Mouse (Mus musculus): ENCODE data around the gene Tceanc2. TPM values are rescaled to one million over a fixed set of nuclear protein-coding genes. Genes with fewer than 3 reads are reported as not detected.

The Tceanc2 gene
- polyA plus RNA-seq, 1 experiment from 2014 or later: 18.7 TPM

GRCm38 (mm10) chr4:107210483-107211097, 31.7 kb upstream of the Tceanc2 start:
- ATAC-seq (ENCODE audit: low FRiP score, low TSS enrichment): no peak
- H3K36me3 ChIP-seq (ENCODE audit: control insufficient read depth, insufficient read depth, low read length): peaks cover 25% of the 10 kb centered on the region
- no peak for DNase-seq
- H3K27me3 ChIP-seq (ENCODE audit: control insufficient read depth, insufficient read depth, low read length): no peaks in the 10 kb centered on the region
- no peaks in the 10 kb centered on the region for H3K9me3 ChIP-seq (ENCODE audit: control insufficient read depth, low read length)
- H3K4me3 ChIP-seq (replicated peaks; ENCODE audit: low read depth, low read length): no peak overlapping the region
- H3K9ac ChIP-seq (replicated peaks; ENCODE audit: low read length): no peak overlapping the region
- no peaks in the 10 kb centered on the region for H3K4me1 ChIP-seq (ENCODE audit: control insufficient read depth, insufficient read depth, low read length)
- no peak overlapping the region for H3K4me2 ChIP-seq (ENCODE audit: low read length)
- H3K27ac ChIP-seq (replicated peaks; ENCODE audit: low read depth, low read length): no peak overlapping the region
- WGBS: 79% methylated on average over 5 of the region's 5 CpGs

DNA sequence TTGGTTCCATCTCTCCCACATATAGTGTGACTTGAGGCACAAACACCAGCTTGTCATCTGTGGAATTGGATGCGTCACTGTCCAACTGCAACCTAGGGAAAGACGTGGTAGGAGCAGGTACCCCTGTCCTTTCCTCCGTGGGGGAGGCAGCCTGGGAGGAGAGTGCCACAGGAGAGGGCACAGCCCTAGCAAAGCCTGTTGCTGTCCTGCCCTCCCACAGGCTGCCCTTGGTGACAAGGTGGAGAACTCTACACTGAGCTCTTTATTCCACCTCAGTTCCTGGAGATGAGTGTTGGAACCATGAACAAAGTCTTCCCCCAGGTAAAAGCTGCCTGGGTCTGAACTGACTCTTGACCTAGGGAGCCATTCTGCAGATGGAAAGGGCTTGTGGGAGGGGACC, 30.0 kb upstream of the Tceanc2 start, which contains the start of gene Ldlrad1:
Gene Ldlrad1 (plus strand): TSS at position 301 of the 400 bp plus-strand sequence.
- 93% methylated on average over 3 of the region's 3 CpGs for WGBS
- peaks cover 41% of the 10 kb centered on the region for H3K36me3 ChIP-seq (ENCODE audit: control insufficient read depth, insufficient read depth, low read length)

DNA sequence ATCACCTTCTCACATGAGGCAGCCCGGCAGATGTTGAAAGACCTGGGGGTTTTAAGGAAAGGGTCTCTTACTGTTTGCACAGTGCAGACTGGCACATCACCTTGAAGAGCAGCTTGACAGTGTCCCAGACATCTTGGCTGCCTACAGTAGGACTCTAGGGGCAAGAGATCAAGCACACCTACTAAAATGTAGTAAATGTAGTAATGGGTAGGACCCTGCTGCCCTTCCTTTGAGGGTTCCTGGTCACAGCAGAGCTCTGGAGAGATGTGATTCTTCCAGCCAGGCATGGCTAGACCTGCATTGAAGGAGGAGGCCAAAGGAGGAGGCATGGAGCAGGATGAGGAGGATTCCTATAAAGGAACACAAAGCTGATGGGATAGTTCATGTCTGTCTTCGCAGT, 28.1 kb upstream of the Tceanc2 start:
- Histone ChIP-seq H3K4me3 (replicated peaks; ENCODE audit: low read depth, low read length) (no peak overlapping the region), H3K9ac (replicated peaks; ENCODE audit: low read length) (no peak overlapping the region), H3K4me1 (ENCODE audit: control insufficient read depth, insufficient read depth, low read length) (no peaks in the 10 kb centered on the region), H3K36me3 (ENCODE audit: control insufficient read depth, insufficient read depth, low read length) (peaks cover 60% of the 10 kb centered on the region), H3K27me3 (ENCODE audit: control insufficient read depth, insufficient read depth, low read length) (no peaks in the 10 kb centered on the region), H3K27ac (replicated peaks; ENCODE audit: low read depth, low read length) (no peak overlapping the region), H3K9me3 (ENCODE audit: control insufficient read depth, low read length) (no peaks in the 10 kb centered on the region), H3K4me2 (ENCODE audit: low read length) (no peak overlapping the region)
- no peak for DNase-seq
- no peak for ATAC-seq (ENCODE audit: low FRiP score, low TSS enrichment)
- WGBS: 99% methylated on average over 2 of the region's 2 CpGs

More for the DNA sequence above, 30.0 kb upstream of the Tceanc2 start, which contains the start of gene Ldlrad1:
- Histone ChIP-seq H3K9ac (replicated peaks; ENCODE audit: low read length) (no peak within 1 kb of the TSS), H3K27ac (replicated peaks; ENCODE audit: low read depth, low read length) (no peak within 1 kb of the TSS), H3K9me3 (ENCODE audit: control insufficient read depth, low read length) (no peaks in the 10 kb centered on the region), H3K4me1 (ENCODE audit: control insufficient read depth, insufficient read depth, low read length) (no peaks in the 10 kb centered on the region), H3K4me2 (ENCODE audit: low read length) (no peak within 1 kb of the TSS), H3K4me3 (replicated peaks; ENCODE audit: low read depth, low read length) (no peak within 1 kb of the TSS), H3K27me3 (ENCODE audit: control insufficient read depth, insufficient read depth, low read length) (no peaks in the 10 kb centered on the region)
- DNase-seq (no peak), ATAC-seq (ENCODE audit: low FRiP score, low TSS enrichment) (no peak)

- WGBS: 95% methylated on average over 7 of the region's 7 CpGs
- Histone ChIP-seq H3K36me3 (ENCODE audit: control insufficient read depth, insufficient read depth, low read length) (peaks cover 89% of the 10 kb centered on the region), H3K4me3 (replicated peaks; ENCODE audit: low read depth, low read length) (no peak overlapping the region), H3K27me3 (ENCODE audit: control insufficient read depth, insufficient read depth, low read length) (no peaks in the 10 kb centered on the region), H3K9me3 (ENCODE audit: control insufficient read depth, low read length) (no peaks in the 10 kb centered on the region), H3K4me1 (ENCODE audit: control insufficient read depth, insufficient read depth, low read length) (no peaks in the 10 kb centered on the region), H3K27ac (replicated peaks; ENCODE audit: low read depth, low read length) (no peak overlapping the region), H3K4me2 (ENCODE audit: low read length) (no peak overlapping the region), H3K9ac (replicated peaks; ENCODE audit: low read length) (no peak overlapping the region)
- ATAC-seq (ENCODE audit: low FRiP score, low TSS enrichment) (no peak), DNase-seq (no peak)
Observed at GRCm38 (mm10) chr4:107203001-107203400, 24.1 kb upstream of the Tceanc2 start.

- no peak overlapping the region for H3K27ac ChIP-seq (replicated peaks; ENCODE audit: low read depth, low read length)
- no peaks in the 10 kb centered on the region for H3K27me3 ChIP-seq (ENCODE audit: control insufficient read depth, insufficient read depth, low read length)
- H3K36me3 ChIP-seq (ENCODE audit: control insufficient read depth, insufficient read depth, low read length): peaks cover 90% of the 10 kb centered on the region
- no peak overlapping the region for H3K4me3 ChIP-seq (replicated peaks; ENCODE audit: low read depth, low read length)
- H3K9ac ChIP-seq (replicated peaks; ENCODE audit: low read length): no peak overlapping the region
- 95% methylated on average over 3 of the region's 3 CpGs for WGBS
- no peak overlapping the region for H3K4me2 ChIP-seq (ENCODE audit: low read length)
- no peak for DNase-seq
- H3K9me3 ChIP-seq (ENCODE audit: control insufficient read depth, low read length): no peaks in the 10 kb centered on the region
- H3K4me1 ChIP-seq (ENCODE audit: control insufficient read depth, insufficient read depth, low read length): no peaks in the 10 kb centered on the region
- no peak for ATAC-seq (ENCODE audit: low FRiP score, low TSS enrichment)
Observed at GRCm38 (mm10) chr4:107201779-107202178, 22.9 kb upstream of the Tceanc2 start.

- Histone ChIP-seq H3K4me2 (ENCODE audit: low read length) (no peak overlapping the region), H3K9me3 (ENCODE audit: control insufficient read depth, low read length) (no peaks in the 10 kb centered on the region), H3K27ac (replicated peaks; ENCODE audit: low read depth, low read length) (no peak overlapping the region), H3K4me1 (ENCODE audit: control insufficient read depth, insufficient read depth, low read length) (no peaks in the 10 kb centered on the region), H3K9ac (replicated peaks; ENCODE audit: low read length) (no peak overlapping the region), H3K4me3 (replicated peaks; ENCODE audit: low read depth, low read length) (no peak overlapping the region), H3K36me3 (ENCODE audit: control insufficient read depth, insufficient read depth, low read length) (peaks cover 88% of the 10 kb centered on the region), H3K27me3 (ENCODE audit: control insufficient read depth, insufficient read depth, low read length) (no peaks in the 10 kb centered on the region)
- 96% methylated on average over 5 of the region's 5 CpGs for WGBS
- ATAC-seq (ENCODE audit: low FRiP score, low TSS enrichment) (no peak), DNase-seq (no peak)
Observed at GRCm38 (mm10) chr4:107198072-107198471, 19.2 kb upstream of the Tceanc2 start.

DNA sequence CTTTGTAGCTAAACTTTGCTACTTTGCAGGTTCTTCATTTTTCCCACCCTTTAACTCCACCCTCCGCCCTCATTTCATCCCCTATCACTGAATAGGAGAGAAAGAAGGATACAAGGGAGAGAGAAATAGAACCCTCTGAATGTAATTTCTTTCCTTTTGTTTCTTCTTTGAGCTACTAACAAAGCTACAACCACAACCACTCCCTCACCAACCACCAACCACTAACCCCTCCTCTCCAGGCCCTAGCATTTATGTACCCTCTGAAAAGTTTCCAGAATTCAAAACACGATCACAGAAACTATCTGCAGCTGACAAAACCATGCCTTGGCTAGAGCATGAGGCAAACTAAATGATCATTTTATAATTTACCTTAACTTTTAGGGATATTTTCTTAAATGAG, 17.5 kb upstream of the Tceanc2 start:
- Histone ChIP-seq H3K4me3 (replicated peaks; ENCODE audit: low read depth, low read length) (no peak overlapping the region), H3K9me3 (ENCODE audit: control insufficient read depth, low read length) (no peaks in the 10 kb centered on the region), H3K27ac (replicated peaks; ENCODE audit: low read depth, low read length) (no peak overlapping the region), H3K4me1 (ENCODE audit: control insufficient read depth, insufficient read depth, low read length) (no peaks in the 10 kb centered on the region), H3K27me3 (ENCODE audit: control insufficient read depth, insufficient read depth, low read length) (no peaks in the 10 kb centered on the region), H3K9ac (replicated peaks; ENCODE audit: low read length) (no peak overlapping the region), H3K36me3 (ENCODE audit: control insufficient read depth, insufficient read depth, low read length) (peaks cover 85% of the 10 kb centered on the region), H3K4me2 (ENCODE audit: low read length) (no peak overlapping the region)
- ATAC-seq (ENCODE audit: low FRiP score, low TSS enrichment) (no peak), DNase-seq (no peak)
- 97% methylated on average over 2 of the region's 2 CpGs for WGBS

DNA sequence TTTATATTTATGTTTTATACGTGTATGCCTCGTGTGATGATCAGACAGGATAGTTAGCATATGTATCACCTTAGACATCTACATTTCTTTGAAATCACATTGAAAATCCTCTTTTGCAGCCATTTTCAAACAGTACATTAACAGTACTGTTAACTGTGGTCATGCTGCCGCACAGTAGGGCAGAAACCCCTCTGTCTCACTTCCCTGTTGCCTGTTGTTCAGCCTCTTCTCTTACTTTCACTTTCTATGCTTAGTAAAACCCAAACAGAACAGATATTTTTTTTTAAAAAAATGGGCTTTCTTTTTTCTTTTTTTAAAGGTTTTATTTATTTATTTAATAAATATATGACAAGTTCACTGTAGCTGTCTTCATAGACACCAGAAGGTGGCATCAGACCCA, 14.9 kb upstream of the Tceanc2 start:
- Histone ChIP-seq H3K4me2 (ENCODE audit: low read length) (no peak overlapping the region), H3K4me3 (replicated peaks; ENCODE audit: low read depth, low read length) (no peak overlapping the region), H3K27me3 (ENCODE audit: control insufficient read depth, insufficient read depth, low read length) (no peaks in the 10 kb centered on the region), H3K27ac (replicated peaks; ENCODE audit: low read depth, low read length) (no peak overlapping the region), H3K9me3 (ENCODE audit: control insufficient read depth, low read length) (no peaks in the 10 kb centered on the region), H3K9ac (replicated peaks; ENCODE audit: low read length) (no peak overlapping the region), H3K36me3 (ENCODE audit: control insufficient read depth, insufficient read depth, low read length) (peaks cover 84% of the 10 kb centered on the region), H3K4me1 (ENCODE audit: control insufficient read depth, insufficient read depth, low read length) (no peaks in the 10 kb centered on the region)
- ATAC-seq (ENCODE audit: low FRiP score, low TSS enrichment) (no peak), DNase-seq (no peak)
- WGBS: 98% methylated on average over 3 of the region's 3 CpGs

- Histone ChIP-seq H3K27me3 (ENCODE audit: control insufficient read depth, insufficient read depth, low read length) (no peaks in the 10 kb centered on the region), H3K36me3 (ENCODE audit: control insufficient read depth, insufficient read depth, low read length) (peaks cover 50% of the 10 kb centered on the region), H3K9ac (replicated peaks; ENCODE audit: low read length) (no peak overlapping the region), H3K4me1 (ENCODE audit: control insufficient read depth, insufficient read depth, low read length) (peaks cover 3% of the 10 kb centered on the region; the same call in 1 of the 2 replicates), H3K9me3 (ENCODE audit: control insufficient read depth, low read length) (no peaks in the 10 kb centered on the region), H3K4me2 (ENCODE audit: low read length) (no peak overlapping the region), H3K27ac (replicated peaks; ENCODE audit: low read depth, low read length) (no peak overlapping the region), H3K4me3 (replicated peaks; ENCODE audit: low read depth, low read length) (no peak overlapping the region)
- 66% methylated on average over 3 of the region's 3 CpGs for WGBS
- ATAC-seq (ENCODE audit: low FRiP score, low TSS enrichment) (no peak), DNase-seq (no peak)
Observed at GRCm38 (mm10) chr4:107185703-107186102, 6.8 kb upstream of the Tceanc2 start.
